Mouse (Mus musculus) limb, embryonic 10.5 days (tissue): ENCODE measurements around the gene Srd5a1. TPM values are rescaled to one million over a fixed set of nuclear protein-coding genes. Genes with fewer than 3 reads are reported as not detected.
"Not testable (repeated sequence)": the region's sequence is repeated elsewhere in the genome, so short reads cannot be mapped to it uniquely, and the experiment has no call there.

Experiments used
- DNase-seq: peaks from one replicate; pipeline ENCODE4 v3.0.0-alpha.2; 2017; ENCODE audit warnings: low spot score
- H3K27ac ChIP-seq: fragments of 300-500 bp; sonication (generic); 2 replicates; pipeline ENCODE4 v1.5.1; 2016; ENCODE audit warnings: mild to moderate bottlenecking
- H3K27me3 ChIP-seq: fragments of 300-500 bp; sonication (generic); 2 replicates; pipeline ENCODE4 v1.6.1; 2016; ENCODE audit warnings: low read depth, mild to moderate bottlenecking; ENCODE audit not compliant: poor library complexity, severe bottlenecking
- H3K36me3 ChIP-seq: fragments of 300-500 bp; sonication (generic); 2 replicates; pipeline ENCODE4 v1.6.1; 2016; ENCODE audit warnings: mild to moderate bottlenecking, moderate library complexity
- H3K4me1 ChIP-seq: fragments of 300-500 bp; sonication (generic); 2 replicates; pipeline ENCODE4 v1.6.1; 2016
- H3K4me3 ChIP-seq: fragments of 300-500 bp; sonication (generic); 2 replicates; pipeline ENCODE4 v1.5.1; 2016; ENCODE audit warnings: mild to moderate bottlenecking, moderate library complexity
- H3K9me3 ChIP-seq: fragments of 300-500 bp; sonication (generic); replicated peaks from 2 replicates; pipeline ENCODE4 v1.6.1; 2016; ENCODE audit warnings: mild to moderate bottlenecking
- WGBS: fragments of 180-500 bp; shearing (Covaris S2); methylation state at CpG from one replicate; pipeline ENCODE4 v1.1.7; 2016; 5-methylcytosine and 5-hydroxymethylcytosine counted together
- polyA plus RNA-seq: library from polyadenylated mRNA; unstranded; fragments of >200 nt; fragmentation: Nextera tagmentation; extraction: Ambion mirVana; gene quantifications from 2 replicates; pipeline ENCODE4 v1.2.1, GENCODE M21; 2016

Srd5a1 gene
- polyA plus RNA-seq, 1 experiment from 2014 or later = 29.6 TPM

- H3K9me3 ChIP-seq = no peaks in the 10 kb centered on the region
- DNase-seq = no peak
- WGBS = 69% methylated on average over 3 of the region's 3 CpGs
- no peaks in the 10 kb centered on the region for H3K36me3 ChIP-seq
- H3K27ac ChIP-seq = no peak overlapping the region
- 0 out of 2 replicates have a peak, but pooled peaks cover 3% of the 10 kb centered on the region for H3K4me1 ChIP-seq
- no peak overlapping the region for H3K4me3 ChIP-seq
- H3K27me3 ChIP-seq = no peaks in the 10 kb centered on the region
These were observed 23.4 kb downstream of the Srd5a1 start for GRCm38 (mm10) chr13:69587849-69588248.

- DNase-seq = no peak
- no peaks in the 10 kb centered on the region for H3K27me3 ChIP-seq
- WGBS = 70% methylated on average over 10 of the region's 10 CpGs
- H3K36me3 ChIP-seq = no peaks in the 10 kb centered on the region
- no peak overlapping the region for H3K4me3 ChIP-seq
- H3K4me1 ChIP-seq = 0 out of 2 replicates have a peak, but pooled peaks cover 3% of the 10 kb centered on the region
- H3K27ac ChIP-seq = no peak overlapping the region
- no peaks in the 10 kb centered on the region for H3K9me3 ChIP-seq
These were observed 24.9 kb downstream of the Srd5a1 start for GRCm38 (mm10) chr13:69586337-69586736.

GRCm38 (mm10) chr13:69585828-69586227 lies 25.4 kb downstream of the Srd5a1 start:
- no peak overlapping the region for H3K27ac ChIP-seq
- WGBS = 68% methylated on average over 6 of the region's 6 CpGs

GRCm38 (mm10) chr13:69583591-69583990 lies 27.7 kb downstream of the Srd5a1 start:
- Histone ChIP-seq H3K27ac (no peak overlapping the region), H3K4me1 (0 out of 2 replicates have a peak, but pooled peaks cover 3% of the 10 kb centered on the region), H3K4me3 (no peak overlapping the region), H3K9me3 (no peaks in the 10 kb centered on the region), H3K27me3 (no peaks in the 10 kb centered on the region), H3K36me3 (no peaks in the 10 kb centered on the region)
- 87% methylated on average over 6 of the region's 6 CpGs for WGBS
- no peak for DNase-seq

More at GRCm38 (mm10) chr13:69585828-69586227, 25.4 kb downstream of the Srd5a1 start:
- H3K27me3 ChIP-seq = no peaks in the 10 kb centered on the region
- DNase-seq = no peak
- 0 out of 2 replicates have a peak, but pooled peaks cover 3% of the 10 kb centered on the region for H3K4me1 ChIP-seq
- H3K4me3 ChIP-seq = no peak overlapping the region
- H3K9me3 ChIP-seq = no peaks in the 10 kb centered on the region
- H3K36me3 ChIP-seq = no peaks in the 10 kb centered on the region

- 90% methylated on average over 6 of the region's 6 CpGs for WGBS
- H3K27me3 ChIP-seq = no peaks in the 10 kb centered on the region
- H3K4me1 ChIP-seq = 0 out of 2 replicates have a peak, but pooled peaks cover 3% of the 10 kb centered on the region
- DNase-seq = no peak
- H3K4me3 ChIP-seq = no peak overlapping the region
- no peaks in the 10 kb centered on the region for H3K9me3 ChIP-seq
- no peak overlapping the region for H3K27ac ChIP-seq
- H3K36me3 ChIP-seq = no peaks in the 10 kb centered on the region
These were observed 28.8 kb downstream of the Srd5a1 start for GRCm38 (mm10) chr13:69582411-69582810.

- DNase-seq = no peak
These were observed 33.9 kb downstream of the Srd5a1 start for GRCm38 (mm10) chr13:69577181-69577834.

GRCm38 (mm10) chr13:69576676-69577075 lies 34.6 kb downstream of the Srd5a1 start:
- WGBS = 68% methylated on average over 11 of the region's 11 CpGs
- Histone ChIP-seq H3K27ac (no peak overlapping the region), H3K9me3 (no peaks in the 10 kb centered on the region), H3K36me3 (no peaks in the 10 kb centered on the region), H3K27me3 (no peaks in the 10 kb centered on the region), H3K4me1 (no peaks in the 10 kb centered on the region), H3K4me3 (no peak overlapping the region)
- no peak for DNase-seq

More at GRCm38 (mm10) chr13:69577181-69577834, 33.9 kb downstream of the Srd5a1 start:
- no peaks in the 10 kb centered on the region for H3K9me3 ChIP-seq
- H3K36me3 ChIP-seq = no peaks in the 10 kb centered on the region
- H3K4me3 ChIP-seq = no peak overlapping the region
- no peaks in the 10 kb centered on the region for H3K4me1 ChIP-seq
- 94% methylated on average over 16 of the region's 16 CpGs for WGBS
- no peaks in the 10 kb centered on the region for H3K27me3 ChIP-seq
- H3K27ac ChIP-seq = no peak overlapping the region

GRCm38 (mm10) chr13:69572594-69572993 lies 38.6 kb downstream of the Srd5a1 start:
- Histone ChIP-seq H3K9me3 (no peaks in the 10 kb centered on the region), H3K4me3 (no peak overlapping the region), H3K4me1 (no peaks in the 10 kb centered on the region), H3K27ac (no peak overlapping the region), H3K36me3 (no peaks in the 10 kb centered on the region), H3K27me3 (no peaks in the 10 kb centered on the region)
- 95% methylated on average over 3 of the region's 3 CpGs for WGBS
- DNase-seq = no peak

- Histone ChIP-seq H3K36me3 (no peaks in the 10 kb centered on the region), H3K27me3 (no peaks in the 10 kb centered on the region), H3K27ac (no peak overlapping the region), H3K9me3 (no peaks in the 10 kb centered on the region), H3K4me1 (no peaks in the 10 kb centered on the region), H3K4me3 (no peak overlapping the region)
- DNase-seq = no peak
- 90% methylated on average over 9 of the region's 9 CpGs for WGBS
These were observed 42.0 kb downstream of the Srd5a1 start for GRCm38 (mm10) chr13:69569201-69569600.

- H3K27ac ChIP-seq, H3K4me1 ChIP-seq, DNase-seq, H3K4me3 ChIP-seq, H3K9me3 ChIP-seq, H3K27me3 ChIP-seq, H3K36me3 ChIP-seq: not testable (repeated sequence)
- WGBS = 90% methylated on average over 4 of the region's 4 CpGs
These were observed 45.8 kb downstream of the Srd5a1 start for GRCm38 (mm10) chr13:69565401-69565800.

GRCm38 (mm10) chr13:69564573-69564972 lies 46.7 kb downstream of the Srd5a1 start:
- Histone ChIP-seq H3K27me3 (no peaks in the 10 kb centered on the region), H3K4me1 (peaks cover 7% of the 10 kb centered on the region; the same call in 1 of the 2 replicates), H3K9me3 (no peaks in the 10 kb centered on the region), H3K36me3 (no peaks in the 10 kb centered on the region), H3K4me3 (no peak overlapping the region), H3K27ac (no peak overlapping the region)
- DNase-seq = no peak

- 78% methylated on average over 3 of the region's 3 CpGs for WGBS
- Histone ChIP-seq H3K27me3 (no peaks in the 10 kb centered on the region), H3K4me3 (no peak overlapping the region), H3K9me3 (no peaks in the 10 kb centered on the region), H3K27ac (no peak overlapping the region), H3K36me3 (no peaks in the 10 kb centered on the region), H3K4me1 (peaks cover 7% of the 10 kb centered on the region; the same call in 1 of the 2 replicates)
- DNase-seq = no peak
These were observed 47.3 kb downstream of the Srd5a1 start for GRCm38 (mm10) chr13:69563905-69564304.

GRCm38 (mm10) chr13:69562654-69563574 lies 48.3 kb downstream of the Srd5a1 start:
- 75% methylated on average over 12 of the region's 12 CpGs for WGBS

More at GRCm38 (mm10) chr13:69562654-69563574, 48.3 kb downstream of the Srd5a1 start:
- no peak overlapping the region for H3K27ac ChIP-seq
- H3K9me3 ChIP-seq = no peaks in the 10 kb centered on the region
- no peak for DNase-seq
- no peaks in the 10 kb centered on the region for H3K27me3 ChIP-seq
- no peak overlapping the region for H3K4me3 ChIP-seq
- peaks cover 7% of the 10 kb centered on the region; the same call in 1 of the 2 replicates for H3K4me1 ChIP-seq
- H3K36me3 ChIP-seq = no peaks in the 10 kb centered on the region
